Mouse (Mus musculus): Measurements from ENCODE around the gene Fntb. TPM values are rescaled to one million over a fixed set of nuclear protein-coding genes. Genes with fewer than 3 reads are reported as not detected.

Fntb gene
- polyA plus RNA-seq, 2 experiments = 21.4 to 28.8 TPM

- no peak for DNase-seq (ENCODE audit: low read depth in 3 of 3, low spot score in 3 of 3)
- 0 out of 2 replicates have a peak, but pooled peaks cover 2% of the 10 kb centered on the region for H3K36me3 ChIP-seq (replicated peaks; ENCODE audit: control insufficient read depth, insufficient read depth, low read depth)
- WGBS (ENCODE audit: insufficient replicate concordance) = 82% methylated on average over 4 of the region's 4 CpGs
- H3K27ac ChIP-seq = no peak overlapping the region
- no peak overlapping the region for H3K4me2 ChIP-seq (ENCODE audit: low read depth)
- H3K9ac ChIP-seq (replicated peaks) = no peak overlapping the region
- peaks cover 4 to 5% of the 10 kb centered on the region in 2 experiments; a peak in 3 of 4 replicates for H3K4me1 ChIP-seq (replicated peaks; ENCODE audit: control insufficient read depth in 2 of 2, insufficient read depth in 2 of 2, low read length in 1 of 2)
- ATAC-seq (ENCODE audit: insufficient read depth) = no peak
- no peaks in the 10 kb centered on the region for H3K27me3 ChIP-seq (ENCODE audit: control insufficient read depth, insufficient read depth, low read length)
- H3K4me3 ChIP-seq (ENCODE audit: insufficient read depth in 1 of 2, low read depth in 2 of 2, low read length in 2 of 2) = no peak overlapping the region
- TF ChIP-seq EP300 (IDR thresholded peaks at IDR 0.05; ENCODE audit: low read depth) = no peak
- TF ChIP-seq CTCF (IDR thresholded peaks at IDR 0.05; ENCODE audit: low read depth) = no peak
- H3K9me3 ChIP-seq (ENCODE audit: control insufficient read depth, low read length) = no peaks in the 10 kb centered on the region
Observed at GRCm38 (mm10) chr12:76839298-76839697, 73.9 kb downstream of the Fntb start.

GRCm38 (mm10) chr12:76840081-76840480 lies 74.7 kb downstream of the Fntb start:
- H3K4me3 ChIP-seq (ENCODE audit: insufficient read depth in 1 of 2, low read depth in 2 of 2, low read length in 2 of 2) = no peak overlapping the region
- ATAC-seq (ENCODE audit: insufficient read depth) = no peak
- 0 out of 2 replicates have a peak, but pooled peaks cover 2% of the 10 kb centered on the region for H3K36me3 ChIP-seq (replicated peaks; ENCODE audit: control insufficient read depth, insufficient read depth, low read depth)
- H3K4me1 ChIP-seq (replicated peaks; ENCODE audit: control insufficient read depth in 2 of 2, insufficient read depth in 2 of 2, low read length in 1 of 2) = peaks cover 4 to 5% of the 10 kb centered on the region in 2 experiments; a peak in 3 of 4 replicates
- no peaks in the 10 kb centered on the region for H3K27me3 ChIP-seq (ENCODE audit: control insufficient read depth, insufficient read depth, low read length)
- TF ChIP-seq CTCF (IDR thresholded peaks at IDR 0.05; ENCODE audit: low read depth) (no peak), EP300 (IDR thresholded peaks at IDR 0.05; ENCODE audit: low read depth) (no peak)
- WGBS (ENCODE audit: insufficient replicate concordance) = 82% methylated on average over 6 of the region's 6 CpGs
- DNase-seq (ENCODE audit: low read depth in 3 of 3, low spot score in 3 of 3) = no peak
- H3K9me3 ChIP-seq (ENCODE audit: control insufficient read depth, low read length) = no peaks in the 10 kb centered on the region
- H3K27ac ChIP-seq = no peak overlapping the region
- H3K4me2 ChIP-seq (ENCODE audit: low read depth) = no peak overlapping the region
- H3K9ac ChIP-seq (replicated peaks) = no peak overlapping the region

GRCm38 (mm10) chr12:76844346-76845061 lies 79.1 kb downstream of the Fntb start:
- no peak for ATAC-seq (ENCODE audit: insufficient read depth)
- Histone ChIP-seq H3K27me3 (ENCODE audit: control insufficient read depth, insufficient read depth, low read length) (no peaks in the 10 kb centered on the region), H3K36me3 (replicated peaks; ENCODE audit: control insufficient read depth, insufficient read depth, low read depth) (0 out of 2 replicates have a peak, but pooled peaks cover 2% of the 10 kb centered on the region), H3K27ac (no peak overlapping the region), H3K9ac (replicated peaks) (no peak overlapping the region), H3K9me3 (ENCODE audit: control insufficient read depth, low read length) (no peaks in the 10 kb centered on the region), H3K4me3 (ENCODE audit: insufficient read depth in 1 of 2, low read depth in 2 of 2, low read length in 2 of 2) (no peak overlapping the region), H3K4me1 (replicated peaks; ENCODE audit: control insufficient read depth in 2 of 2, insufficient read depth in 2 of 2, low read length in 1 of 2) (no peaks in the 10 kb centered on the region), H3K4me2 (ENCODE audit: low read depth) (no peak overlapping the region)
- TF ChIP-seq CTCF (IDR thresholded peaks at IDR 0.05; ENCODE audit: low read depth) (no peak), EP300 (IDR thresholded peaks at IDR 0.05; ENCODE audit: low read depth) (no peak)
- WGBS (ENCODE audit: insufficient replicate concordance) = 90% methylated on average over 15 of the region's 15 CpGs
- no peak for DNase-seq (ENCODE audit: low read depth in 3 of 3, low spot score in 3 of 3)

- Histone ChIP-seq H3K27ac (no peak overlapping the region), H3K27me3 (ENCODE audit: control insufficient read depth, insufficient read depth, low read length) (no peaks in the 10 kb centered on the region), H3K36me3 (replicated peaks; ENCODE audit: control insufficient read depth, insufficient read depth, low read depth) (no peaks in the 10 kb centered on the region), H3K9ac (replicated peaks) (no peak overlapping the region), H3K9me3 (ENCODE audit: control insufficient read depth, low read length) (no peaks in the 10 kb centered on the region), H3K4me2 (ENCODE audit: low read depth) (no peak overlapping the region), H3K4me3 (ENCODE audit: insufficient read depth in 1 of 2, low read depth in 2 of 2, low read length in 2 of 2) (no peak overlapping the region), H3K4me1 (replicated peaks; ENCODE audit: control insufficient read depth in 2 of 2, insufficient read depth in 2 of 2, low read length in 1 of 2) (peaks cover 0 to 4% of the 10 kb centered on the region in 2 experiments; a peak in 2 of 4 replicates)
- no peak for TF ChIP-seq EP300 (IDR thresholded peaks at IDR 0.05; ENCODE audit: low read depth)
- TF ChIP-seq CTCF (IDR thresholded peaks at IDR 0.05; ENCODE audit: low read depth) = no peak
- ATAC-seq (ENCODE audit: insufficient read depth) (no peak), DNase-seq (ENCODE audit: low read depth in 3 of 3, low spot score in 3 of 3) (no peak)
- 74% methylated on average over 2 of the region's 2 CpGs for WGBS (ENCODE audit: insufficient replicate concordance)
Observed at GRCm38 (mm10) chr12:76852419-76852818, 87.0 kb downstream of the Fntb start.

GRCm38 (mm10) chr12:76853378-76854142 lies 88.2 kb downstream of the Fntb start:
- H3K4me2 ChIP-seq (ENCODE audit: low read depth) = no peak overlapping the region
- WGBS (ENCODE audit: insufficient replicate concordance) = 63% methylated on average over 1 of the region's 1 CpGs
- no peaks in the 10 kb centered on the region for H3K36me3 ChIP-seq (replicated peaks; ENCODE audit: control insufficient read depth, insufficient read depth, low read depth)
- peaks cover 0 to 4% of the 10 kb centered on the region in 2 experiments; a peak in 2 of 4 replicates for H3K4me1 ChIP-seq (replicated peaks; ENCODE audit: control insufficient read depth in 2 of 2, insufficient read depth in 2 of 2, low read length in 1 of 2)
- TF ChIP-seq EP300 (IDR thresholded peaks at IDR 0.05; ENCODE audit: low read depth) = no peak
- no peak for TF ChIP-seq CTCF (IDR thresholded peaks at IDR 0.05; ENCODE audit: low read depth)
- DNase-seq (ENCODE audit: low read depth in 3 of 3, low spot score in 3 of 3) = no peak
- no peak overlapping the region for H3K4me3 ChIP-seq (ENCODE audit: insufficient read depth in 1 of 2, low read depth in 2 of 2, low read length in 2 of 2)
- no peak for ATAC-seq (ENCODE audit: insufficient read depth)
- H3K27ac ChIP-seq = no peak overlapping the region
- no peaks in the 10 kb centered on the region for H3K9me3 ChIP-seq (ENCODE audit: control insufficient read depth, low read length)
- H3K27me3 ChIP-seq (ENCODE audit: control insufficient read depth, insufficient read depth, low read length) = no peaks in the 10 kb centered on the region
- no peak overlapping the region for H3K9ac ChIP-seq (replicated peaks)
